Mouse (Mus musculus) left cerebral cortex, postnatal 10 days (tissue): ENCODE results near the gene Xrcc5. TPM values are rescaled to one million over a fixed set of nuclear protein-coding genes. Genes with fewer than 3 reads are reported as not detected.

Source experiments
- DNase-seq, 2 experiments: peaks; one replicate each; pipeline ENCODE4 v3.0.0; 2021 to 2022; ENCODE audit warnings: low spot score in 2 of 2, mixed read lengths in 1 of 2; ENCODE audit errors: extremely low spot score in 1 of 2
- intact Hi-C: fragments of 180-260 bp; cut with DNase I; formaldehyde crosslinking; loops from one replicate; pipeline ENCODE4 v1.15.1; 2025
- total RNA-seq, 2 experiments: library from RNA; stranded (reverse); gene quantifications; 2 replicates each; pipeline ENCODE4 v1.2.3; 2021

The Xrcc5 gene
- total RNA-seq, 2 experiments from 2014 or later: 9.8 to 10.5 TPM

DNA sequence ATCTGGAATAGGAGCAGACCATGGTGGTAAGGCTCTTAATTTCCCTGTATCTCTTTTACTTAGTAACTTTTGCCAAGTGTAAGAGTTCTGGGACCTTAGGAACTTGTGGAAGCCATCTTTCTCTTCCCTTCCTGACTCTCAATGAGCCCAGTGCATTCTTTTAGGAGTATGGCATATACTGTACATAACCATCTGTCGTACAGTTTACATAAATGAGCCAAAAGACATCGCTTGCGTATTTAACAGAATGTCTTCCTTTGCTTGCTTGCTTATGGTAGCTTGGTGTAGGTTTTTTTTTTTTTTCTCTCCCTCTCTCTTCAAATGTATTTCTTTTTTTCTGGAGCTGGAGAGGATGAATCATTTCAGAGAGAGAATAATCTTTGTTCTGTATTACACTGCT lies 65.7 kb downstream of the Xrcc5 start:
- intact Hi-C loops: no loop called here
- no peak for DNase-seq

DNA sequence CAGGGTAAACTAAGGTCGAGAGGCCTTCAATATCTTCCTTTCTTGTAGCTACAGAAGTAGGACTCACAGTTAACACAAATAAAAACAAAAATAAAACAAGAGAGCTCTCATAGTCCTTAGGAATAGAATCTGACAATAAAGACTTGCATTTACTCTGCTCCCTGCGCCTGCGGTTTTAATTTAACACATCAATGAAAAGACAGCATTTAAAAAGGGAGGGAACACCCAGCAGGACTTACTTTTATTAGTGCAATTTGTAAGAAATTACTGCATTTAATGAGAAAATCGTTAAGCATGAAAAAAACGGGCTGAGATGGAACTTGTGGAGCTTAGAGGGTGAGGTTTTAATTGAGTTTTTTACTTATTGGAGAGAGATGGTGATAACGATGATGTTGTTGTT lies 66.4 kb downstream of the Xrcc5 start:
- intact Hi-C loops: no loop called here
- no peak for DNase-seq

DNA sequence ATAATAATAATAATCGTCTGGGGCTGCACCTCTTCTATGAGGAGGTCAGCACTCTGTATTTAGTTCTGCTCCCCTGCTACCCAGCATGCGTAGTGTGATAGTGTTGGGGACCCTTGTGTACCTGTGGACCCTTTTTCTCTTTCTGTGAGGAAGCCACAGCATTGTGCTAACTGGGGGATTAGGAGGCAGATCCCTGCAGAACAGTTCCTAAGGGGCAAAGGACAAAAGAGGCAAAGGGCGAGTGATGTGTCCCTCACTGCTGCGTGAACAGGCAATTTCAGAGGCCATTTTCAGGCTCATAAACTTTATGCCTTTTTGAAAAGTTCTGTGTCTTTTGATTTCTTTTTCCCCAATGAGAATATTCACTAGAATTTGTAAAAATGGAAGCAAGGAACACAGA lies 66.8 kb downstream of the Xrcc5 start:
- DNase-seq: no peak
- intact Hi-C loops: no loop called here

DNA sequence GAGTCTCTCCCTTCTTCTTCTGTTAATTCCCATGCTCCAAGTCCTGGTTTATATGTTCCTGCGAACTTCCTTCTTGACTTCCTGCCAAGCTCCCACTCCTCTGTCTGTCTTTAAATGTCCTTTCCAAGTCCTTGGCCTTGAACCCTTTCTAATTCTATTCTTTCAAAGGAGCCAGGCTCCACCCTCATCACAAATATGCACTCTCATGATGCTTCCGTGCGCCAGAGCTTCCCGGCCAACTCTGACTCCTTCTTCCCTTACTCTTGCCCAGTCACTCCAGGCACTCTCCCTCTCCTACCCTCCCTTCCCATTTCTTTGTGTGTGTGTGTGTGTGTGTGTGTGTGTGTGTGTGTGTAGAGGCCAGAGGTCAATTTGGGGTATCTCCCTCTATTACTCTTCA lies 70.9 kb downstream of the Xrcc5 start:
- intact Hi-C loops: no loop called here
- no peak for DNase-seq

DNA sequence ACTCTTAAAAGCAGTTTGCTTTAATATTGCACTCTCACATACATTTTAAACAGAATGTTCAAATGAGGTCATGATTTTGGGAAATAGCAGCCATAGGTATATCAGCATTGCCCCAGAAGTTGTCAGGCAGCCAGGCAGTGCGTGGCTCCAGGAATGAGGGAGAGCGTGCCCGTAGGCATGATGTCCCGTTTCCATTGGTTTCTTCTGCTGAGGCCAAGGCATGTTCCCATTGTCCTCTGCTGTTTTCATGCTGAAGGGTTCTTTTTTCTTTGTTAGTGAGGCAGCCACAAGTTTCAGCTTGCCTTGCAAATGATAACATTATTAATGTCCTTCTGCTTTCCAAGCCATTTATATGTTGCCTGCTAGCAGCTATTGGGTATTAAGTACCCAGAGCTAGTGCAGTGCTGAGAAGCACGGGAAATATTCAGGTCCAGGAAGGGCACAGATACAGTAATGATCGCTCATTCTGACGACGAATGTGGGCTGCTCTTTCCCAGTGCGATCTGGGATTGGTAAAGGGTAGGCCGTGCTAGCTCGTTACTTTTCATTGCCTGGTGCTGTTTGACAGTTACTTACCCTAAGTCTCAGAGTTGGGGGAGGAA lies 72.6 kb downstream of the Xrcc5 start:
- DNase-seq: no peak
- intact Hi-C loops: no loop called here

DNA sequence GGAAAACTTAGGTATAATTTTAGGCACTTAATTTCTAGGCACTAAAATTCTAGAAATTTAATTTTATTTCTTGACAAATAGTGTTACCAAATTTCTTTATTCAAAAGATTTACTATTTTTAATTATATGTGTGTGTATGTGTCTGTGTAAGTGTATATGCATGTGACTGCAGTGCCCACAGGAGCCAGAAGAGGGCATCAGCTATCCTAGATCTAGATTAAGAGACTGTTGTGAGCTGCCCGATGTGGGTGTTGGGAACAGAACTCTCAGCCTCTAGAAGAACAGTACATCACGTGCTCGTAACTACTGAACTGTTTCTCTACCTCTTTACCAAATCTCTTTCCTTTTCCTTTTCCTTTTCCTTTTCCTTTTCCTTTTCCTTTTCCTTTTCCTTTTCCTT lies 73.3 kb downstream of the Xrcc5 start:
- intact Hi-C loops: no loop called here
- no peak for DNase-seq

DNA sequence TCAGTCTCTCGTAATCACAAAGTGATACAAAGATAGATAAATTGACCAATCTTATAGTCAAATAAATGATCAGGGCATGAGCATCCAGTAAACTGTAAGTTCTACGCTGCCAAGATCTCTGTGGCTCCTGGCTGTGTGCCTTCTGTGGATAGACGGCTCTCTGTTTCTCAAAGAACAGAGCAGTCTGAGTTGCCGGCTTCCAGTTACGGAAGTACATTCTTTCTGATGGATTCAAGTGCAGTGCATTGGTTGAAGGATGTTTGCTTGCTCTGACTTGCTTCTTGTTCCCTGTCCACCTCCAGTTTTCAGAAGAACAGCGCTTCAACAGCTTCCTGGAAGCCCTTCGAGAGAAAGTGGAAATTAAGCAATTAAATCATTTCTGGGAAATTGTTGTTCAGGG lies 75.8 kb downstream of the Xrcc5 start:
- DNase-seq: peak in 1 of 2 experiments; percentile 13
- intact Hi-C loops: no loop called here

DNA sequence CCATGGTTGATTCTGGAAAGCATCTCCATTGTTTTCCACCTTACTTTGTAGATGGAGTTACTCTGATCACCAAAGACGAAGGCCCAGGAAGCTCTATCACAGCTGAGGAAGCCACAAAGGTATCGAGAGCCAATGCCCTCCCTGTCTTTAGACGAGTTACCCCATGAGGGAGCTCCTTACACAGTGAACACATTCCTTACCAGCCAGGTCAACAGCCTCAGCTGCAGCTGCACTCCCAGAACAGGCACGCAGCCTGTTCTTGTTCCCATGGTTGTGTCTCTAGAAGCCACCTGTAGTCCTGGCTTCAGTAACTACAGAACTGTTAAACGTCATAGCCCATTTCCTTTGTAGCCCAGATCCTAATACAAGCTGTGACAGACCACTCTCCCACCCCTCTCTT lies 76.4 kb downstream of the Xrcc5 start:
- intact Hi-C loops: no loop called here
- no peak for DNase-seq

DNA sequence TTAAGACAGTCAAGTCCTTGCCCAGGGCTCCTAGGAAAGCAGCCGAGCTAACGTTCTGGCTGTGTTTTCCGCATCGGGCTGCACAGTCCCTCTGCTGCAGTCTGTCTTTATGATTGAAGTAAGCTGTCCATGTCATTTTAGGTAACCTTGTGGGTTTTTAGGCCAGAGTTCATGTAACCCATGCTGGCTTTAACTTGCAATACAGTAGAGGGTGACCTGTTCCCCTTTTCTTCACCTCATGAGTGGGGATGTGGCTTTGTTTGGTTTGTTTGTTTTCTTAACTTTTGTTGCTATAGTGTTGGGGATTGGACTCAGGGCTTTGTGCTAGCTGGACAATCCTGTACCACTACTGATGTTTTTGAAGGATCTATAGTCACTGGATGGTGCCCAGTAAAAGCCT lies 83.2 kb downstream of the Xrcc5 start:
- intact Hi-C loops: no loop called here
- DNase-seq: no peak

DNA sequence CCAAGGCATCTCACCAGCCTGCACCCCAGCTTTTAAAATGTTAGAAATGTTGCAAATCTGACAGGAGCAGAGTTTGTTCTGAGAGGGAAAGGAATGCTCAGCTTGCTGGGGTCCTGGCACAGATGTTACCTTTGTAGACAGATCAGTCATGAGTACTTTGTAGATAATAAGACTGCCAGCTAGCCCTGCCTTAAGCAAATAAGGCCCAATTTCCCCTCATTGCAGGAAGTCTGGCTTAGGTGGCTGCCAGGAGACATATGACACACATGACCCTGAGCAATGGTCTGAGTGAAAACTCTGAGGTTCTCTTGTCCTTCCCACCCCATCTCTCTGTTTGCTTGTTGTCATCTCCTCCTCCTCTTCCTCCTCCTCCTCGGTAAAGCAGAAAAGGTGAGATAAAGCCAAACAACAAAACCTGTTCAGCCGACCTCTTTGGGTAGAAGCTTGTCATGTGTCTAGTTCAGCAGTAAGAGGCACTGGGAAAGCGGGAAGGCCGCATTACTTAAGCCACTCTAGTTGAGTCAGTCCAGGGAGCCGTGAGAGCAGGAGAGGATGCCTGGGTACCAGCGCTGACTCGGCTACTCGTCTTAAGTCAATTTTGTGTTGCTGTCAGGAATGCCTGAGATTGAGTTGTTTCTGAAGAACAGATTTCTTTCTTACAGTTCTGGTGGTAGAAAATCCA lies 92.6 kb downstream of the Xrcc5 start:
- intact Hi-C loops: no loop called here
- DNase-seq: no peak

DNA sequence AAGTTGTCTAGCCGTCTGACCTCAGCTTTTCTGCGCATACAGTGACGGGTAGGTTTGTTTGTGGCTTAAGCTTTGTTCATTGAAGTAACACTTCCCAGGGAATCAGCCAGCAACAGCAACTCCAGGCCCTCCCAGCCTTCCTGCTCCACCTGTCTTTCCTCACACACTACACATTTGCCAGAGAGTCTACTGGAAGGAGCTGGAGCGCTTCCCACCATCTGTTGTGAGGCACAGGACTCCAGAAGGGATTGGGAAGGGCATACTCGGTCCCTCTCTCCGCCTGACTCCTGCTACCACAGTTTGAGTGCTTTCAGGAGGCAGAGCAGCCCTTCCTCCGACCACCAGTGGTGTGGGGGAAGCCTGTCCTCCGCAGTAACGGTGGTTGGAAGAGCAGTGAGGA lies 93.4 kb downstream of the Xrcc5 start:
- DNase-seq: peak in 1 of 2 experiments; percentile 33
- intact Hi-C loops: no loop called here

DNA sequence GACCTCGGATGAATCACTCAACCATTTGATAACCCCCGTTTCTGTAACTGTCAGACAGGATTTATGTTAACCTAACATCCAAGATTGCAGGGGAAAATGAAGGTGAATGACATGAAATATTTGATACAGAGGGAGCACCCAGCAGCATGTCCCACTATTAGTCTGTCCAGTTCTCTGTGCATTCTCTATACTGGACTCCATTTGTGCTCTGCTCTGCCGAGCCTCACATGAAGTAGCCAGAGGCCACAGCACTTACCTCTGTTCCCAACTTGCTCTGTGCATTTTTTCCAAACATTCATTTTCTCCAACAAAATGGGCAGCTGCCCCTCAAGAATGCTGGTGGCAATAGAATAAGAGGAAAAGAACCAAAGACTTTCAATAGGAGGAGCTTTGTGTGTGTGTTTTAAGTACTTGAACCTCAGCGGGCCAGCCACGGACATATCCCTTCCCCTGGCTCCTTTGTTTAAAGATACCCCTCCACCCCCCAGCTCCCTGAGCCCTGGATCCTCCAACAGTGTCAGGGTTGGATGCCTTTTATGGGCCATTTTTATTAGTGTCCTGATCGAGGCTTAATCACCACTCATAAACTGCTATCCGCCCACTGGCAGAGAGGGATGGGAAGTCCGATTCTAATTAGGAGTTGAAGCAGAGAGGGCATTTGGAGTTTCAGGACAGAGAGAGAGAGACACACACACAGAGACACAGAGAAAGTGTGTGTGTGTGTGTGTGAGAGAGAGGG lies 94.3 kb downstream of the Xrcc5 start:
- DNase-seq: no peak
- intact Hi-C loops: no loop called here

DNA sequence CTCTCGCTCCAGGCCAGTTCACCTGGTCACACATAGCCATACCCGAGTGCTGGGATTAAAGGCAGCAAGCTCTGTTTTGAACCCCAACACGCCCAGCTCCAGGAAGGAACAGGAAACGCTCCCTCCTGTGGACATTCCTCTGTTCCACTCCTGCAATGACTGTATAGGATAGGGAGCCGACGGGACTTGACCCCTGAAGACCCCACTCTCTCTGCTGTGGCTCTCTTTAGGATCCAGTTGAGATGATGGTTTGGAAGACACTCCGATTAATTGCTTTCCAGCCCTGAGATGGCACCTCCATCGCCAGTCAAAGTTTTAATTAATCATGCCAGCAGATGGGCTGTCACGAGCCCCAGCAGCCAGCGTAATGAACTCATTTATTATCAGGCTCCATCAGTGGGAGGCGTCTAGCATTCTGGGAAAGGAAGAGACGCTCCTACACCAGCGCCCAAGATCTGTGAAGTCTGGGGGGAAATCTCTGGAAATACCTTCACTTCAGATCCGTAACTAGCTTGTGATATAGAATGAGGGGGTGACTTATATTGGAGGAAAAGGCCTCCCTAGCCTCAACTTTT lies 99.4 kb downstream of the Xrcc5 start:
- DNase-seq: no peak
- intact Hi-C loops: no loop called here

DNA sequence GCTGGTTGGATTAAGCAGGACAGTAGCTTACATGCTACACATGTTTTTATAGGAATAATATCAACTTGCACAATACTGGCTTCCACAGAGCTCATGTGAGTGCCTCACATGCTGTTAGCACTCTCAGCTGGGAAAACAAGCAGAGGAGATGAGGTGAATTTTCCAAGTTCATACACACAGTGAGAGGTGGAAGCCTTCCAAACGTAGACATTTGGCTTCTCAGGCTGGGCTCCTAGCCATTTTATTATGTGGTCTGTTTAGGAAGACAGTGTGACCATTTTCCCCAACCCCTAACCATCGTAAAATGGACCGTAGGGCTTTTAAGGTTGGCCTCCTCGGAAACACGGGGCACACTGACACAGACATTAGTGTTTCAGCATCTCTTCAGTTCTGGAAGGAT lies 102.7 kb downstream of the Xrcc5 start:
- intact Hi-C loops: no loop called here
- DNase-seq: no peak

DNA sequence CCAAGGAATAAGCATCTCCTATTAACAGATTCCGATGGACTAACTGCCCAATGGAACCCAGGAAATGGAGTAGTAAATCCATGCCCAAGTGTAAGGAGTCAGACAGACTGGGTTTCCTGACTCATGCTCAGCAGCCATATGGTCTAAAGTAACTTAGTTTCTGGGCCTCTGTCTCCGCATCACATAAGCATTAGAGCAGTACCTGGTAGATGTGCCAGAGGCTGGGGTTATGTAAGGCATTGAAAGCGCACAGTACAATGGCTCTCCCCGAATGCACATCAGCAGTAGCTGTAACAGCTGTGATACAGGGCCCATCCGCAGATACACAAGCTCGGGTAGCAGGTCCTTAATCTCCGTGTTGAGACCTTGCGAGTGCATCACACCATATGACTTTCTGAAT lies 103.9 kb downstream of the Xrcc5 start:
- no peak for DNase-seq
- intact Hi-C loops: no loop called here

DNA sequence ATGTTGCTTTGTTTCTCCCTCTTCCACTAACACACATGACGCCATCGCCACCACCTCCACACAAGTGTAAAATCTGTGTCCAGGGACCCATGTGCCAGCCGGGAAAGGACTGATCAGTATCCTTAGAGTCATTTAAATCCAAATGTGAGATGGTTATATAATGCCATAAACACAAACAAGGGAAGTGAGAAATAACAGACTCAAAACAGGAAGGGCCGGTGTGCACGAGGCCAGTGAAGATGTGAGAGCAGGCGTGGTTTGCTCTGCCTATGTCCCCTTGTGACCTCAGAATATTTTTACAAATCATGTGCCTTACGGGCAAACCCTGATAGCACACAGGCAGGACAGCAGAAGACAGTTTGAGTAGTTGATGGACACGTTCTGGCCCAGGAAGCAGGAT lies 106.0 kb downstream of the Xrcc5 start:
- no peak for DNase-seq
- intact Hi-C loops: no loop called here

DNA sequence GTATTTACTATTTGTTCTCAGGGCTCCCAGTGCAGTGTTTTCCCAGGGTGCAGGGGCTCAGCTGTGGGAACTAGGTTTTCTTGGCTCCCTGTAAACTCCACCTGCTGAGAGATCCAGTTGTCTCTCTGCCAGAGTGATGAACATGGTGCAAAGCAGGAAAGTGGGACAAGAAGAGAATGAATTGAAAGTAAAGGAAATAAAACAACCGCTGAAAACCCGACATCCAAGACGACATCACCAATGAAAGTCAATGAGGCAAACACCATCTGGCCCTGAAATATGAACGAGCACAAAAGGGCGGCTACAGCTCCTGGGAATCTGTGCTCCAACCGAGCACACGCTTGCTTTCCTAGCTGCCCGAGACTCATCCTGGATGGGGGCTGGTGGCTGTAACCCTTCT lies 106.9 kb downstream of the Xrcc5 start:
- intact Hi-C loops: no loop called here
- no peak for DNase-seq

DNA sequence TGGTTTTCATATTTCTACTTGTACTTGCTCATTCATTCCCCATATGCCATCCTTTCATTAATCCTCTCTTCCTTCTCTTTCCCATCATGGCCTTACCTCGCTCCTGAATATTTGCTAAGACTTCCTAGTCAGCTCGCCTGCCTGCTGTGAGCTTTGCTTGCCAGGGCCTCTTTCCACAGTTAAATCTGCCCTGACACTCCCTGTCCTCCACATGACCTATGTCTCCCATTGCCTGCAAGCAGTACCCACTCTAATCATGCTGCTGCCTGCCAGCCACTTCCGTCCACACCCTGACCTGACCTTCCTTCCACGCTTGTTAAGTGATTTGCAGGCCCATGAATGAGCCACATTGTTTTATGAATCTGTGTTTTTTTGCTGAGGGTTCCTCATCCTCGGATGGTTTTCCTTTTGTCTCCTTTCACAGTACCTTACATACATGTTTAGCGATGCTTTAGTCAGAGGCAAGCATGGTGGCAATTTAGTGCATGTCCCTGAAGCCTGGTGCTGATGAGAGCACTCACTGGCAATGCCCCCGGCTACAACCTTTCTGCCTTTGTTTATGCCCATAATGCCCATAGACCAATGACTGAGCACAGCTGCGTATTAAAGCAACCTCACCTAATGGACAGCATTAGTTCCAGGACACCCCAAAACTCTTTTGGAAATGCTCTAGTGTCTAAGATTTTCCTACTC lies 107.5 kb downstream of the Xrcc5 start:
- intact Hi-C loops: no loop called here
- DNase-seq: no peak
